Comparison of ENCODE assay signal across 10 mouse cellular contexts in the genomic region with DNA sequence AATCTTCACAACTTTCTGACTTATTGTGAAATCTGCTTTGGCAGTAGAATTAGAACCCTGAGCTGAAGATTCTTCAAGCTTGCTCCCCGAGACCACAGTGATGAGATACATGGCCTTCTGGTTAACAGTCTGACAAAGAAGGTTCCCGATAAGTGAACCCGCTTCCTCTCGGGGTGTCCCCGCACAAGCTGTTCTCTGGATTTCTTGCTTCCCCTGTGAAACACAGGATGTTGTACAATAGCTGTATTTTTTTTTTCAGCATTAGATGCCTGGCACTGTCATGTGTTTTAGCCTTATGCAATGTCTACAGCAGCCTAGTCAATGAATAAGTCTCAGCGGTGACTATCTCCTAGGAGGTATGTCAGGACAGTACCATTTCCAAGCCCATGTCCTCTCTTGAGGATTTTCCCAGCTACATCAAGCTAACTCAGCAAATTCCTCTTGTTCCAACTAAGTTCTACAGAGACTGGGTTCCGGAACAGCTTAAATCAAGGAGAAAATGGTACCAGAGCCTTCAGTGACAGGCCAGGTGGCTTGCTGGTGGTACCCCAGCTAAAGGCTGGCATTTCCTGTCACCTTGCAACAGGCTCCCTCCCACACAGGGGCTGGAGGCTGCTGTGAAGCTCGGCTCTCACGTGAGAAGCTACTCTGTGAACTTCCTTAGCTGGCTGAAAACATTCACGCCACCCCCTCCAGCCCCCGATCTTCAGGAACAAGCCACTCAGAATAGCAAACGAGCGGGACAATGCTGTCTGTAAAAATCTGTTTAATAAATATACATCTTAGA. TPM values are rescaled to one million over a fixed set of nuclear protein-coding genes. Genes with fewer than 3 reads are reported as not detected.
DNase-seq lines count a peak whose midpoint lies in the region; ATAC-seq and TF ChIP-seq lines count a peak whose summit lies in the region.
"Had no signal": no experiment of that assay in that cellular context is flagged by ENCODE, and none has a peak within 500 bp of the region (broad histone marks: within the 10 kb centered on the region; RNA-seq: fewer than 3 reads in every experiment).

No protein-coding gene starts in this region.

- no peak for ATAC-seq in limb, embryonic 12.5 days (ENCODE audit: insufficient number of reproducible peaks, insufficient read depth, low FRiP score, low TSS enrichment, low read depth)
- ATAC-seq in liver, embryonic 15.5 days (ENCODE audit: insufficient read depth) = no peak
- ATAC-seq: forebrain, embryonic 15.5 days had no signal

- TF ChIP-seq POLR2A in bone marrow macrophage, adult 2 months (IDR thresholded peaks at IDR 0.05; ENCODE audit: borderline replicate concordance, low read depth, low read length) = no peak
- TF ChIP-seq POLR2A in thymus, adult 2 months (IDR thresholded peaks at IDR 0.05; ENCODE audit: control insufficient read depth, extremely low read depth, insufficient read depth, low read length, poor library complexity) = no peak

- no peaks in the 10 kb centered on the region for H3K9me3 ChIP-seq in limb, embryonic 12.5 days
- no peaks in the 10 kb centered on the region for H3K9me3 ChIP-seq in limb, embryonic 10.5 days (replicated peaks)
- no peaks in the 10 kb centered on the region for H3K9me3 ChIP-seq in liver, embryonic 15.5 days (replicated peaks)
- H3K9me3 ChIP-seq: forebrain, embryonic 15.5 days; stomach, embryonic 15.5 days had no signal

- no peak for TF ChIP-seq CTCF in bone marrow macrophage, adult 2 months (IDR thresholded peaks at IDR 0.05; ENCODE audit: low read depth, low read length)
- no peak for TF ChIP-seq CTCF in thymus, adult 2 months (IDR thresholded peaks at IDR 0.05; ENCODE audit: borderline replicate concordance, control insufficient read depth, extremely low read depth, insufficient read depth, low read length, poor library complexity)

- no peak overlapping the region for H3K4me2 ChIP-seq in limb, embryonic 12.5 days
- H3K4me2 ChIP-seq in liver, embryonic 15.5 days = 0 out of 2 replicates have a peak overlapping the region, but pooled peaks have one; percentile 99
- H3K4me2 ChIP-seq: forebrain, embryonic 15.5 days had no signal

- H3K36me3 ChIP-seq in limb, embryonic 12.5 days = peaks cover 61% of the 10 kb centered on the region
- H3K36me3 ChIP-seq in limb, embryonic 10.5 days = peaks cover 50% of the 10 kb centered on the region
- peaks cover 34% of the 10 kb centered on the region for H3K36me3 ChIP-seq in liver, embryonic 15.5 days (replicated peaks)
- H3K36me3 ChIP-seq in thymus, adult 2 months (ENCODE audit: control insufficient read depth, insufficient read depth, low read length) = peaks cover 38% of the 10 kb centered on the region

- 87% methylated on average over 13 of the region's 13 CpGs for WGBS in limb, embryonic 12.5 days
- 90% methylated on average over 13 of the region's 13 CpGs for WGBS in limb, embryonic 10.5 days
- WGBS in liver, embryonic 15.5 days (ENCODE audit: insufficient replicate concordance) = 51% methylated on average over 13 of the region's 13 CpGs
- WGBS in thymus, adult 2 months = 15% methylated on average over 13 of the region's 13 CpGs

- no peak for DNase-seq in limb, embryonic 10.5 days (ENCODE audit: low spot score)
- DNase-seq in thymus, adult 2 months = peak; percentile 81
- DNase-seq in right cerebral cortex, adult 18-20 months = no peak
- no peak for DNase-seq in adrenal gland, adult 8-10 months
- DNase-seq: midbrain, embryonic 14.5 days had no signal

- no peak overlapping the region for H3K9ac ChIP-seq in limb, embryonic 12.5 days (replicated peaks)
- H3K9ac ChIP-seq in liver, embryonic 15.5 days = no peak overlapping the region
- H3K9ac ChIP-seq: forebrain, embryonic 15.5 days; stomach, embryonic 15.5 days had no signal

- H3K27me3 ChIP-seq in limb, embryonic 12.5 days = no peaks in the 10 kb centered on the region; the same call in 1 of the 2 replicates
- no peaks in the 10 kb centered on the region for H3K27me3 ChIP-seq in limb, embryonic 10.5 days (ENCODE audit: low read depth, poor library complexity, severe bottlenecking)
- H3K27me3 ChIP-seq in liver, embryonic 15.5 days = peaks cover 5% of the 10 kb centered on the region; the same call in 1 of the 2 replicates
- no peaks in the 10 kb centered on the region for H3K27me3 ChIP-seq in thymus, adult 2 months (ENCODE audit: control insufficient read depth, insufficient read depth, low read length)
- H3K27me3 ChIP-seq: forebrain, embryonic 15.5 days; stomach, embryonic 15.5 days had no signal

- H3K4me3 ChIP-seq in limb, embryonic 12.5 days (replicated peaks) = no peak overlapping the region
- no peak overlapping the region for H3K4me3 ChIP-seq in limb, embryonic 10.5 days
- H3K4me3 ChIP-seq in bone marrow macrophage, adult 2 months (ENCODE audit: insufficient read depth, low read length) = peak overlapping the region; percentile 37
- no peak overlapping the region for H3K4me3 ChIP-seq in liver, embryonic 15.5 days (replicated peaks)
- peak overlapping the region; percentile 8; the same call in 1 of the 2 replicates for H3K4me3 ChIP-seq in thymus, adult 2 months (ENCODE audit: control insufficient read depth, insufficient read depth, low read length)
- H3K4me3 ChIP-seq: forebrain, embryonic 15.5 days; stomach, embryonic 15.5 days had no signal

- peaks cover 44% of the 10 kb centered on the region for H3K4me1 ChIP-seq in limb, embryonic 12.5 days (replicated peaks)
- peaks cover 31% of the 10 kb centered on the region for H3K4me1 ChIP-seq in limb, embryonic 10.5 days
- peaks cover 27% of the 10 kb centered on the region for H3K4me1 ChIP-seq in bone marrow macrophage, adult 2 months (ENCODE audit: control insufficient read depth, insufficient read depth, low read length)
- H3K4me1 ChIP-seq in liver, embryonic 15.5 days (replicated peaks) = peaks cover 57% of the 10 kb centered on the region
- H3K4me1 ChIP-seq in thymus, adult 2 months (replicated peaks; ENCODE audit: control insufficient read depth, insufficient read depth, low read length) = peaks cover 42% of the 10 kb centered on the region

- H3K27ac ChIP-seq in limb, embryonic 12.5 days = 0 out of 2 replicates have a peak overlapping the region, but pooled peaks have one; percentile 29
- no peak overlapping the region for H3K27ac ChIP-seq in limb, embryonic 10.5 days
- peak overlapping the region; percentile 89 for H3K27ac ChIP-seq in bone marrow macrophage, adult 2 months (ENCODE audit: insufficient read depth, low read depth, low read length)
- H3K27ac ChIP-seq in liver, embryonic 15.5 days (replicated peaks) = peak overlapping the region; percentile 64
- peak overlapping the region; percentile 74 for H3K27ac ChIP-seq in thymus, adult 2 months (ENCODE audit: control insufficient read depth, insufficient read depth, low read length)
- H3K27ac ChIP-seq: forebrain, embryonic 15.5 days; stomach, embryonic 15.5 days had no signal

RNA-seq across cellular contexts. Expression of a gene that starts 3.6 kb away (rescaled TPM):
- 85.7 and 94.9 TPM in 2 replicates for polyA plus RNA-seq in limb, embryonic 12.5 days (2016; fragmentation: Nextera tagmentation; extraction: Ambion mirVana)
- 38.0 and 56.9 TPM in 2 replicates for polyA plus RNA-seq in limb, embryonic 10.5 days (2016; fragmentation: Nextera tagmentation; extraction: Ambion mirVana)
- 143 TPM in 2 replicates for polyA plus RNA-seq in bone marrow macrophage, adult 2 months (2012; ENCODE audit: insufficient read depth, insufficient read length, missing spikeins)
- 22.9 and 24.4 TPM in 2 replicates for polyA plus RNA-seq in liver, embryonic 15.5 days (2015; fragmentation: Nextera tagmentation; extraction: Ambion mirVana)
- 613 and 674 TPM in 2 replicates for polyA plus RNA-seq in thymus, adult 2 months (2012; rRNA removed)
- 10 to 100 TPM; 76.2 to 98.5 (median 86.4) TPM for total RNA-seq in adrenal gland, adult 8-10 months (2022)

Comparison
In these comparisons a context has a peak if more than half of its experiments do, and no peak if none do; other contexts are left out.
1. H3K4me3 ChIP-seq: peak in bone marrow macrophage, adult 2 months (single experiment) and thymus, adult 2 months (single experiment); none in limb, embryonic 12.5 days (single experiment), limb, embryonic 10.5 days (single experiment) and liver, embryonic 15.5 days (single experiment).